Mouse (Mus musculus): ENCODE data around the gene Col1a1.

The Col1a1 gene

GRCm38 (mm10) chr11:94936045-94936444 lies at the start of gene Col1a1:
Col1a1 (plus strand) TSS chr11:94936224.
- DNase-seq (ENCODE audit: extremely low read depth, low read depth), result no peak

- no peak for DNase-seq (ENCODE audit: extremely low read depth, low read depth)
Observed at GRCm38 (mm10) chr11:94891155-94891554, 44.9 kb upstream of the Col1a1 start.

GRCm38 (mm10) chr11:94896753-94897376 lies 39.2 kb upstream of the Col1a1 start:
- DNase-seq (ENCODE audit: extremely low read depth, low read depth), result no peak

- DNase-seq (ENCODE audit: extremely low read depth, low read depth), result no peak
Observed at GRCm38 (mm10) chr11:94901231-94901630, 34.8 kb upstream of the Col1a1 start.

- DNase-seq (ENCODE audit: extremely low read depth, low read depth), result no peak
Observed at GRCm38 (mm10) chr11:94904306-94904705, 31.7 kb upstream of the Col1a1 start.

- no peak for DNase-seq (ENCODE audit: extremely low read depth, low read depth)
Observed at GRCm38 (mm10) chr11:94910971-94911370, 25.1 kb upstream of the Col1a1 start.

GRCm38 (mm10) chr11:94912568-94912967 lies 23.5 kb upstream of the Col1a1 start:
- no peak for DNase-seq (ENCODE audit: extremely low read depth, low read depth)

GRCm38 (mm10) chr11:94913302-94914090 lies 22.5 kb upstream of the Col1a1 start:
- no peak for DNase-seq (ENCODE audit: extremely low read depth, low read depth)

- no peak for DNase-seq (ENCODE audit: extremely low read depth, low read depth)
Observed at GRCm38 (mm10) chr11:94915675-94916403, 20.2 kb upstream of the Col1a1 start.

GRCm38 (mm10) chr11:94916477-94916876 lies 19.5 kb upstream of the Col1a1 start:
- no peak for DNase-seq (ENCODE audit: extremely low read depth, low read depth)

GRCm38 (mm10) chr11:94917717-94918116 lies 18.3 kb upstream of the Col1a1 start:
- DNase-seq (ENCODE audit: extremely low read depth, low read depth), result no peak

- no peak for DNase-seq (ENCODE audit: extremely low read depth, low read depth)
Observed at GRCm38 (mm10) chr11:94920996-94921401, 15.0 kb upstream of the Col1a1 start.

GRCm38 (mm10) chr11:94924977-94925376 lies 11.0 kb upstream of the Col1a1 start:
- no peak for DNase-seq (ENCODE audit: extremely low read depth, low read depth)

- DNase-seq (ENCODE audit: extremely low read depth, low read depth), result no peak
Observed at GRCm38 (mm10) chr11:94926431-94926830, 9.6 kb upstream of the Col1a1 start.

- DNase-seq (ENCODE audit: extremely low read depth, low read depth), result no peak
Observed at GRCm38 (mm10) chr11:94927771-94928291, 8.2 kb upstream of the Col1a1 start.

GRCm38 (mm10) chr11:94928820-94929219 lies 7.2 kb upstream of the Col1a1 start:
- no peak for DNase-seq (ENCODE audit: extremely low read depth, low read depth)

- no peak for DNase-seq (ENCODE audit: extremely low read depth, low read depth)
Observed at GRCm38 (mm10) chr11:94929599-94929998, 6.4 kb upstream of the Col1a1 start.

GRCm38 (mm10) chr11:94930151-94930550 lies 5.9 kb upstream of the Col1a1 start:
- no peak for DNase-seq (ENCODE audit: extremely low read depth, low read depth)

- no peak for DNase-seq (ENCODE audit: extremely low read depth, low read depth)
Observed at GRCm38 (mm10) chr11:94933584-94933983, 2.4 kb upstream of the Col1a1 start.

- DNase-seq (ENCODE audit: extremely low read depth, low read depth), result no peak
Observed at GRCm38 (mm10) chr11:94934526-94934925, 1.5 kb upstream of the Col1a1 start.

- DNase-seq (ENCODE audit: extremely low read depth, low read depth), result peak; percentile 68
Observed at GRCm38 (mm10) chr11:94936851-94937295, 849 bp downstream of the Col1a1 start.

- DNase-seq (ENCODE audit: extremely low read depth, low read depth), result no peak
Observed at GRCm38 (mm10) chr11:94937335-94937781, 1.3 kb downstream of the Col1a1 start.
